Mouse (Mus musculus) testis, adult 2 months (tissue): ENCODE results near the gene Wdr37. TPM values are rescaled to one million over a fixed set of nuclear protein-coding genes. Genes with fewer than 3 reads are reported as not detected.

Experiments
- H3K27ac ChIP-seq: fragments of 200-500 bp; 2 replicates; pipeline ENCODE4 v1.5.1; 2012; ENCODE audit warnings: low read depth, low read length; ENCODE audit not compliant: control insufficient read depth, insufficient read depth
- H3K27me3 ChIP-seq: fragments of 200-500 bp; 2 replicates; pipeline ENCODE4 v1.6.1; 2012; ENCODE audit warnings: mild to moderate bottlenecking, low read length, moderate library complexity; ENCODE audit not compliant: control insufficient read depth, insufficient read depth
- H3K36me3 ChIP-seq: fragments of 200-500 bp; 2 replicates; pipeline ENCODE4 v1.6.1; 2012; ENCODE audit warnings: mild to moderate bottlenecking, low read length; ENCODE audit not compliant: control insufficient read depth, insufficient read depth
- H3K4me1 ChIP-seq: fragments of 200-500 bp; 2 replicates; pipeline ENCODE4 v1.6.1; 2012; ENCODE audit warnings: low read length; ENCODE audit not compliant: control insufficient read depth, insufficient read depth
- H3K4me3 ChIP-seq: fragments of 200-500 bp; 2 replicates; pipeline ENCODE4 v1.5.1; 2012; ENCODE audit warnings: low read depth, mild to moderate bottlenecking, low read length, moderate library complexity, mixed read lengths; ENCODE audit not compliant: control insufficient read depth
- CTCF ChIP-seq: fragments of 200-500 bp; IDR thresholded peaks from 2 replicates; pipeline ENCODE4 v1.5.1; 2012; ENCODE audit warnings: low read depth, mild to moderate bottlenecking, inconsistent platforms, low read length, moderate library complexity; ENCODE audit not compliant: control insufficient read depth, insufficient read depth, insufficient replicate concordance
- POLR2A ChIP-seq: fragments of 200-500 bp; IDR thresholded peaks from 2 replicates; pipeline ENCODE4 v1.6.1; 2012; ENCODE audit warnings: low read depth, mild to moderate bottlenecking, inconsistent platforms, low read length, moderate library complexity; ENCODE audit not compliant: control insufficient read depth
- polyA plus RNA-seq: library from polyadenylated mRNA; depleted of rRNA; stranded (reverse); fragments of >200 nt; gene quantifications from 2 replicates; pipeline ENCODE4 v1.2.3, GENCODE M21; 2012

The Wdr37 gene
- polyA plus RNA-seq, 1 experiment = 28.7 TPM

- Histone ChIP-seq H3K4me3 (no peak overlapping the region), H3K4me1 (no peaks in the 10 kb centered on the region), H3K36me3 (no peaks in the 10 kb centered on the region), H3K27ac (no peak overlapping the region), H3K27me3 (no peaks in the 10 kb centered on the region)
- TF ChIP-seq CTCF (no peak), POLR2A (no peak)
Observed at GRCm38 (mm10) chr13:8873776-8874175, 2.1 kb upstream of the Wdr37 start.

GRCm38 (mm10) chr13:8870510-8871313 is 997 bp downstream of the Wdr37 start:
- no peaks in the 10 kb centered on the region for H3K4me1 ChIP-seq
- H3K4me3 ChIP-seq = peak overlapping the region; percentile 89
- peak overlapping the region; percentile 96 for H3K27ac ChIP-seq
- no peaks in the 10 kb centered on the region for H3K27me3 ChIP-seq
- no peaks in the 10 kb centered on the region for H3K36me3 ChIP-seq
- TF ChIP-seq CTCF = peak; percentile 98
- peak; percentile 86 for TF ChIP-seq POLR2A

- Histone ChIP-seq H3K4me3 (peak overlapping the region; percentile 89), H3K27ac (peak overlapping the region; percentile 96), H3K27me3 (no peaks in the 10 kb centered on the region), H3K36me3 (no peaks in the 10 kb centered on the region), H3K4me1 (no peaks in the 10 kb centered on the region)
- TF ChIP-seq CTCF (no peak), POLR2A (no peak)
Observed at GRCm38 (mm10) chr13:8870160-8870509, 1.6 kb downstream of the Wdr37 start.

GRCm38 (mm10) chr13:8869578-8870157 is 2.0 kb downstream of the Wdr37 start:
- no peak overlapping the region for H3K27ac ChIP-seq
- TF ChIP-seq POLR2A (no peak), CTCF (no peak)
- H3K36me3 ChIP-seq = no peaks in the 10 kb centered on the region
- no peaks in the 10 kb centered on the region for H3K4me1 ChIP-seq
- no peak overlapping the region for H3K4me3 ChIP-seq
- no peaks in the 10 kb centered on the region for H3K27me3 ChIP-seq

- no peak overlapping the region for H3K27ac ChIP-seq
- no peaks in the 10 kb centered on the region for H3K4me1 ChIP-seq
- no peak for TF ChIP-seq POLR2A
- TF ChIP-seq CTCF = no peak
- H3K36me3 ChIP-seq = no peaks in the 10 kb centered on the region
- no peak overlapping the region for H3K4me3 ChIP-seq
- no peaks in the 10 kb centered on the region for H3K27me3 ChIP-seq
Observed at GRCm38 (mm10) chr13:8866612-8867011, 5.1 kb downstream of the Wdr37 start.

GRCm38 (mm10) chr13:8864990-8865389 is 6.7 kb downstream of the Wdr37 start:
- H3K36me3 ChIP-seq = no peaks in the 10 kb centered on the region
- H3K4me3 ChIP-seq = no peak overlapping the region
- no peak for TF ChIP-seq CTCF
- no peak for TF ChIP-seq POLR2A
- H3K4me1 ChIP-seq = no peaks in the 10 kb centered on the region
- H3K27me3 ChIP-seq = no peaks in the 10 kb centered on the region
- H3K27ac ChIP-seq = no peak overlapping the region

- H3K4me3 ChIP-seq = no peak overlapping the region
- no peak for TF ChIP-seq POLR2A
- TF ChIP-seq CTCF = no peak
- no peaks in the 10 kb centered on the region for H3K4me1 ChIP-seq
- H3K27ac ChIP-seq = no peak overlapping the region
- H3K36me3 ChIP-seq = peaks cover 1% of the 10 kb centered on the region; the same call in 1 of the 2 replicates
- no peaks in the 10 kb centered on the region for H3K27me3 ChIP-seq
Observed at GRCm38 (mm10) chr13:8860861-8861260, 10.8 kb downstream of the Wdr37 start.
